Mouse (Mus musculus) embryo, embryonic 10.5 days (tissue): ENCODE results near the gene Tmem115.
A peak's percentile ranks its signal among the peaks of the same experiment; 100 is the strongest.

Experiments used
- DNase-seq: peaks from one replicate; pipeline ENCODE4 v3.0.0-alpha.2; 2015; ENCODE audit warnings: low spot score

The Tmem115 gene

DNA sequence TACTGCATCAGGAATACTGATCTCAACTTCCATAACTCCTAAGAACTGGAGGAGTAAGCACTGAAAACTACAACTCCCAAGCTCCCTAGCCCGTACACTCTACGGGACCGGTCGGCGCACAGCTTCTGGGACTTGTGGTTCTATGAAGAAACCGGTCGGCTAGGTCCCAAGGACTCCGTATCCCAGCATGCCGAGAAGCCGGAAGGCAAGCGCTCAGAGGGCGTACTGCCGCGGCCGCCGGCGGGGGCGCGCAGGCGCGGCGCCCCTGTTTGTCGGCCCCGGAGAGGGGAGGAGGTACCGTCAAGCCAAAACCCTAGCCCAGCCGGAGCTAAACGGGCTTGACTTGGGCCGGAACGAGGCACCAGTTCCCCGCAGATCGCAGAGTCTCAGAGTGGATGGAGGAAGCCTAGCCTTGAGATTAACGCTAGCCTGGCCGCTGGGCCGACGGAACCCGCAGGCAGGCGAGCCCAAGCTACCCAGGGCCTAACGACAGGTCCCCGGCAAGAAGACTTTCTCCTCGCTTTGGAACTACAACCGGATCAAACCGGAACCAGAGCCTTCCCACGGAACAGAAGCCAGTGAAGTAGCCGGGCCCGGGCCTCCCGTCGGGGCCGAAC is at the start of gene Tmem115:
TSS of gene Tmem115 (plus strand) at position 155 of the 617 bp plus-strand sequence.
- DNase-seq, result peak; percentile 98

DNA sequence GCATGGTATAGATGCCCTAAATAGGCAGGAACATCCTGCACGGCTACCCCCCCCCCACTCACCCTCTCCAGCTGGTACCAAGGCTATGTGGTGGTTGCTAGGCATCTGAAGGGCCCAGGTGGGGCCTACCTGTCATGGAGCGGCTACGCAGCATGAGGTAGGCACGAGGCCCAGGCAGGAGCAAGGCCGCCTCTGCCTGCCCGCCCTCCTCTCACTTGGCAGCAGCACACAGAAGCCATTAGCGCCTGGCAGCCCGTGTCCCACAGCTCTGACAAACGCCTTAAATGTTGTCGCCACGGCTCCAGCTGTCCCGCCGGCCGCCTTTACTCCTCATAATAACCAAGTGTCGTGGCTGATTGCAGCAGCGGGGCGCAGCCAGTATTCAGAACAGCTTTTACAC is 49.4 kb upstream of the Tmem115 start:
- no peak for DNase-seq

DNA sequence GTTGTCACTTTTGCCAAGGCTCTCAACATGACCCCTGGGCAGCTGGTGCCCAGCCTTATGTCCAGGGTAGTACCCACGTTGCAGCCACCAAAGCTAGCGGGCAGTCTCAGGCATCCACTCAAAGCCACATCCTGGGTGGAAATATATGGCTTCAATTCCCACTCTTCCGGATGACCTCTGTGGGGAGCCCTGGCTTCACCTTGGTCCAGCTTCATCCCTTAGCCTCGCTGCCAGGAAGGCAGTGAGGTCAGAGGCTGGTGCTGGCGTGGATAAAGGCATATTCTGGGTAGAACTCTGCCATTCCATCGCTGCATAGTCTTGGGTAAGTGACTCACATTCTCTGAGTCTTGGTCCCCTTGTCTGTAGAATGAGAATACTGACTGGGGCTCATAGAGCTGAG is 49.0 kb upstream of the Tmem115 start:
- DNase-seq, result no peak

DNA sequence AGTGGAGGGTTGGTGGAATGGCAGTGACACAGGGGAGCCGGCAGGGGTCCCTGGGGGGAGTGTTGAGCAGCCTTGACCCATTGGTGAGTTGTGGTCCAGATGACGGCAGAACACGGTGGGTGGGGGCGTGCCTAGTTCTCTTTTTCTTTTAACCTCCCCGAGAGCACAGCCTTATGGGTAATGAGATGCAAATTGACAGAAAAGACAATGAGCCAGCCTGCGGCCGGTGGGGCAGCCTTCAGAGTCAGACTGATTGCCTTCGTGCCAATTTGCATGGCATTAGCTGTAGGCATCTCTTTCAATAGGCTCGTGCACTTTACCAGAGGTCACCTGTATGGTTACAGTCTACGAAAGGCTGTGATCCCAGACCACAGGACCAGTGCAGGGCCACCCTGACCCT is 47.7 kb upstream of the Tmem115 start:
- DNase-seq, result no peak

DNA sequence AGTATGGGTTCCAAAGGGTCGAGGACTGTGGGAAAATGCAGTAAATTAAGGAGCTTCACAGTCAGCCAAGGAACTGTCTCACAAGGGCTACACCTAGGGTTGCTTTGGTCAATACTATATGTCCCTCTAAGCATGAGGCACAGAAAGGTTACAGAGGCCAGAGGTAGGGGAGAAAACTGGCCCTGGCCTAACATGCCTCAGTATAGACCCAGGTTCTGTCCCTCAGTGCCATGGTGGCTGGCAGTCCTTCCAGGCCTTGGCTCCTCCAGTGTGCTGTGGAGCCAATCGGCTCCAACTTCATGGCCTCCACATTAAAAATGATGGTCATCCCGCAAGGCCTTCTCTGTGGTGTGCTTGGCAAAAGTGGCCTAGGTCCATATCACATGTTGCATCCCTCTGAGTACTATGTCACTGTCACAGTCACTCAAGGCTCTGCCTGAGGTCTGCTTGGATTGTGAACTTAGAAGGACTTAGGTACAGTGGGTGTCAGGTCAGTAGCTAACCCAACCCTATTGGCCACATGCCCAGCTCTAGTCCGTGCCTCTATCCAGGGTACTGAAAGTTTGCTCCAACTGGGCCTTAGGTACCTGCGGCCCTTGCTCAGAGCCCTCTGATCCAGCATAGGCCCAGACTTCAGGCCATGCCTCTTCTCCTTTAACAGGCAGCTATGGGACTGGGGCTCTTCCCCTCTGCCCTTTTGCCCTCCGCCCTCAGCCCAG is 47.1 kb upstream of the Tmem115 start:
- DNase-seq, result peak; percentile 69

DNA sequence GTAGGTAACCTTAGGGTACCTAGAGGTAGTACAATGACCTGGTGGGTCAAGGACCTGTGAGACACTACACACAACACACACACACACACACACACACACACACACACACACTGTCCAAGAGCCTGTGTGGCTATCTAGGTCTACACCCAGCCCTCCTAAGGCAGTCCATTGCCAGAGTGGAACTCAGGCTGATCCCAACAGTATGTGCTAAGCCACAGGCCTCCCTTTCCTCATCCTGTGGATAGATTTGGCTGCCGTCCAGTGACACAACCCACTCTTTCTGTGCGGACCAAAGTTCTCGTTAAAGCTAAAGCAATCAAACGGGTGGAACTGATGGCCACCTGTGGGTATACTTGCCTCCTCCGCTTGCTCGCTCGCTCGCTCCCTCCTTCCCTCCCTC is 43.6 kb upstream of the Tmem115 start:
- no peak for DNase-seq

DNA sequence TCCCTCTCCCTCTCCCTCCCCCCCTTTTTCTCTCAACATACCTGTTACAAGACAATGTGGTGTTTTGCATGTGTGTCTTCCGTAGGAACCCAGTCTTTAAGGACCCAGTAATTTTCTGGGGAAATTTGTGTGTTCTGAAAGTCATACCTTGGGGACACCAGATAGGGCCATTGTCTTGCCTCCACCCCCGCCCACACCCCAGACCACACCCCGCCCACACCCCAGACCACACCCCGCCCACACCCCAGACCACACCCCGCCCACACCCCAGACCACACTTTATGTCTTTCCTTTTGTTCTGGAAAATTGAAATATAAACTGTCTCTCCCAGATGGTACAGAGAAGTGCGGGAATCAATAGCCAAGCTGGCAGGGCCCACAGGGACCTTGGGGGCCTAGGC is 43.1 kb upstream of the Tmem115 start:
- no peak for DNase-seq

DNA sequence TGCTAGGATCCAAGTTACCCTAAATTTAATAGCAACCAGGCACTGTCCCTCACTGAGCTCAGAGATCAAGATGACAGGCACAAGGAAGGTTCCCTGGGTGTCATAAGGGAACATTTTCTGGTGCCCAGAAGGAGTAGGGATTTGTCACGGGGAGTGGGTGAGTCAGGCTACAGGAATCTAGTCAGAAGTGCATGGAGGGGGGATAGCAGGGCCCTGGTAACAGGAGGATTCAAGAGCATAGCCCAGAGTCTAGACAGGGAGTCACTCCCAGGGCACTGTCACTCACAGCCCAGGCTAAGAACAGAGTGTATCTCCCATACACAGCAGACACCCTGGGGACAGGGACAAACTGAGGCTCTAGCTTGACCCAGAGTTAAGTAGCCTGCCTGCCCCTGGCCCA is 40.2 kb upstream of the Tmem115 start:
- no peak for DNase-seq

DNA sequence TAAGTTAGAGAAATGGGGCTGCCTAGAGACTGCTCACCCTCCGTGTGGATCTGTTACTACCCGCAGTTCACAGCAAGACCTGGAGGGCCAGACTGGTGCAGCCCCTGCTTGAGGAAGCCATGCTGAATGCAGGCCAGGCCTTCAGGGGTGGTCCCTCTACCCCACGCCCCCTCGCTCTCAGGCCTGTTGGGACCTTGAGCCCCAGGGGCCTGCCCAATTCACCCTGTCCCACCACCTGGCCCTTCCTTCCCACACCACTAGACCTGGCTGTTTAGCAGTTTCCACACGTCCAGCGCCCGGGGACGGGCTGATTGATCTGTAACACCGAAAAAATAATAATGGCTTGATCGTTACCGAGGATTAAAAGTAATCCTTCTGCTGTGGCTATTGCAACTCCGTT is 39.5 kb upstream of the Tmem115 start:
- no peak for DNase-seq

DNA sequence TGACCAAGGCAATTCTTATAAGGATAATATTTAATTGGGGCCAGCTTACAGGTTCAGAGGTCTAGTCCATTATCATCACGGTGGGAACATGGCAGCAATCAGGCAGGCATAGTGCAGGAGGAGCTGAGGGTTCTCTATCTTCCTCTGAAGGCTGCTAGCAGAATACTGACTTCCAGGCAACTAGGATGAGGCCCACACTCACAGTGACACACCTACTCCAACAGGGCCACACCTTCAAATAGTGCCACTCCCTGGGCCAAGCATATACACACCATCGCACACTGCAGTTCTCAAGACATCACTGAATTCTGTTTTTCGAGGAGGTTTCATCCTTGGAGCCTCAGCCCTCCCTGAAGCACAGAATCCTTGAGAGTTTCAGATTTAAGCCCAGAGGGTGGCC is 37.4 kb upstream of the Tmem115 start:
- no peak for DNase-seq

DNA sequence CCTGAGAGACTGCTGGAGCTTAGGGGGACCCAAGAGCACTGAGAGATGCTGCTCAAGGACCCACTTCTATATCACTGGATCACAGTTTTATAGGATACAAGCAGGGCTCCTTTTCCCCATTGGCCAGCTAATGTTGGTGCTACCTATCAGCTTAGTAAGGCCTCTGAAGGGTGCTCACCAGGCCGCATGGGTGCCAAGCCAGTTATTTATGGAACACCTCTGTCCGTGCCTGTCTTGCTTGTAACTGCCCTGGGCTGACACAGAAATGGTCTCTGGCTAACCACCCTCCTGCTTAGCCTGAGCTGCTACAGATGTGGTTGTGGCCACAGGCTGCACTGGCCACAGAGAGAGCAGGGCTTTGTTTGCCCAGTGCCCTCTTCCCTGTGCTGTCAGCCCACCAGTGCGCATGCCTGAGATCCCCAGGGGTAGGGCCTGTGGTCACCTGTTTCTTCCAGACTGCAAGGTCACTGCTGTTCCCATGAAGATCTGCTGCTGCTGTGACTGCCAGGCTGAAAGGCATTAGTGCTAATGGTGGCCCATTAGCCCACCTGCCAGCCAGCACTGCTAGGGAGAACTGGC is 32.9 kb upstream of the Tmem115 start:
- DNase-seq, result no peak

DNA sequence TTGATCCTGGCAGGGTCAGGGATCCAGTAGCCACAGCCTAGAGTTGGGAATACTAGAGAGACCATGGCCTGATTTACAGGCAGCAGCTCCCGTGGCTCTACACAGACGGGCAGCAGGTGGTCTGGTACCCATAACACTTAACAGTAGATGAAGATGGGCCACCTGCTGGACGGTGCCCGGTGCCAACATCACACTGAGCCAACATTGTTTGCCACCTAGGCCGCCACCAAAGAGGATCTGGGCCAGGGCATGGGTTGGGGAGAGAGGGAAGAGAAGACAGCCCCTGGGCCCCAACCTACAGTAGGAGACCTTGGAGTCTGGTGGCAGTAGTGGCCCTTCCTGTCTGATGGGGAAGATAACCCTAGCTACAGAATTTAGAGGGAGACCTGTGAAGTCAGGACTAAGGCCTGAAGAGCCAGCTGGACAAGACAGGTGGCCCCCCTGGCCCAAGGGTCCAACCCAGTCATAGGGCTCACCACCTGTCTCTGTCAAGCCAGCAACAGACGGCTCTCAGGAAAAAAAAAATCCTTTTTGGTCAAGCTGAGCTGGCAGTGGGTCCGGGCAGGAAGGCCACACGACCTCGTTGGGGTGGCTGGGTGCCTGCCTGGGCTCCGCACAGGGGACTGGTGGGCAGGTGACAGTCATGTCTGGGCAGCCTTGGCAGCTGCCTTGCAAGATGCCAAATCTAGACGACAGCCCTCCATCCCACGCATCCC is 31.5 kb upstream of the Tmem115 start:
- DNase-seq, result no peak

DNA sequence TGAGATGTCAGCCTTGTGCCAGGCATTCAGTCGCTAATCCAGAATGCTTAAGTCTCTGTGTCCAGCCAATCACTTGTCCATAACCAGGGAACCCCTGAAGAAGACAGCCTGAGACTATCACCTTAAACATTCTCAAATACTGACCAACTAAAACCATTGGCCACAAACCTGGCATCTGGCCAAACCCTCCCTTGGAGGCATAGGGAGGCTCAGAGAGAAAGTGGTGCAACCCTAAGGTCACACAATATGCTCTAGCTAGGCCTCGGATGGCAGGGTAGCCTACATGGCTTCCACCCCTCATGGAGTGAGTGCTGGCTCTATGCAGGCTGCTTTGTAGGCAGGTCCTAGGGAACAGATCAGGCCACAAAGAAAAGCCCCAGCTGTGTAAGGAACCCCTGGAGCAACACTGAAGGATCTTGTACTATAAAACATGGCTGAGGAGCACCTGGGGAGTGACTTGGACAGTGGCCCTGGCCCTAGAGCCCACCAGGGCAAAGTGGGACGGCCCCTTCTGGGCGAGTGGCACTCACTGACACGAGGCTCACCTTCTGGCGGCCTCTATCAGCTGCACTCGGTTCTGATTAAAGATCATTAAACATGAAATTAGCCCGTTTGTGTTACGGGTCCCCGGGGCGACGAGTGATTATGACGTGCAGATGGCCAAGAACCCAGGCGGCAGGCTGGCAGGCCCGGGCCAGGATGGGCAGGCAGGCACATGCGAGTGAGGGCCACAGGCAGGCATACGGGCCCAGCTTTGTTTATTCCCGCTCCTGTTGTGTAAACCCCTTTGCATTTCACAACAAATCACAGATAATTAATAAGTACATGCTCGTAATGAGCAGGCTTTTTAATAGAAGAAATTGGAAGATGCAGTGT is 28.8 kb upstream of the Tmem115 start:
- no peak for DNase-seq

DNA sequence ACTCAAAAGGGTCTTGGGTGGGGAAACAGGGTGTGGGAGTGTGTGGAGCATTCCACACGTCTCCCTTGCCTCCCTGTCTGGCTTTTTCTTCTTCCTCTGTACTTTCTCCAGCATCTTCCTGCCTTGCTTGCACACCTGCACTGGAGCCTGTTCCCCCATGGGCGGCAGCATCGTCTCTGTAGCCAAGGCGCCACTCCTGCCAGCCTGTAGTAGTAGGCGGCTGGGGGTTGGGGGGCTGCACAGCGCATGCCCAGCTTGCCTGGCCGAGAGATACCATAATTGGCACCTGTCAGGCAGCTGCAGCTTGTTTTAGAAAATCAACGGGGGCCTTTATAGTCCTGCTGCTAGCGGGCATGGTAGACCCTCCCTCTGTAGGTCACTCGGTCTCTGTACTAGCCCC is 25.5 kb upstream of the Tmem115 start:
- no peak for DNase-seq

DNA sequence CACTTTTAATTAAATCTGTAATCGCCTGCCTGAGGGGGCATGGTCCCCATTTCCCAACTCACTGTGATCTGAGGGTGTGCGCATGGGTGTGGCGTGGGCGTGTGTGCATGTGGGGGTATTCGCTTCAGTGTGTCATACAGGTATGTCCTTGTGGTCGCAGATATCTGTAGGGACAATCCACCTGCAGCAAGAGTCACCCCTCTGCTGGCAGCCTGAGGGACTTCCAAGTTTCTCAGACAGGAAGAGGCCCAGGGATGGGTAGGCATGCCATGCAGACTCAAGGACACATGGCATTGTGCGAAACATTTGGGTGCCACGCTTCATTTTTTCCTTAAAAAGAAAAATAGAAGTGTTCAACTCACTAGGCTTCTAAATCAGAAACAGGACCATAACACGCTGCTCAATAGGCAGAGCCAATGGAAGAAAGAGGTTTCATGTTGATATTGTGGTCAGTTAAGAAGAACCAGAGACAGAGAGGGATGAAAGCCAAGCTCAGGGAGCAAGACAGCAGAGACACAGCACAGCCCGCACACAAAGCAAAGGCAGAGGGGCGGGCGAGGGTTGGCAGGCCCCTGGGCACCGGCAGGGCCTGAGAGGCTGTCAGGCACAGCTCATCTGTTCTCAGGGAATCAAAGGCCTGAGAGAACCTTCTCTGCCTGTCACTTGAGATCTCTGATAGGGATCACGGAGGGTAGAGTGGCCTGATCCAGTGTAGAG is 23.2 kb upstream of the Tmem115 start:
- DNase-seq, result no peak

DNA sequence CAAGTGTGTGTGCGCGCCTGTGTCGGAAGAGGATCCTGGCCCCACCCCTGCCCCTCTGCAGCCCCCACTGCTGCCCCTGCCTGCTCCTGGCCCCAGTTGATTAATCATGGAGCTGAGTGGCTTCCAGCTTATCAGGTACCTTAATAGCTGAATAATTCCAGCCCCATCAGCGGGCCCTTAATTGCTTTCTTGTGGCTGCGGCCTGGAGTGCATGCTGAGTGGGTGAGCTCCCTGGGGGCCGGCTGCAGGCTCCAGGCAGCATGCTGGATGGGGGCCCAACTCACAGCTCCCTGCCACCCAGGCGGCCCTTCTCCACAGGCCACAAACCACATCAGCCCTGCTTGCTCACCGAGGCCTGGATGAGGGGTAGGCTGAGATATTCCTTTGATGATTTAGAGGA is 22.3 kb upstream of the Tmem115 start:
- no peak for DNase-seq

DNA sequence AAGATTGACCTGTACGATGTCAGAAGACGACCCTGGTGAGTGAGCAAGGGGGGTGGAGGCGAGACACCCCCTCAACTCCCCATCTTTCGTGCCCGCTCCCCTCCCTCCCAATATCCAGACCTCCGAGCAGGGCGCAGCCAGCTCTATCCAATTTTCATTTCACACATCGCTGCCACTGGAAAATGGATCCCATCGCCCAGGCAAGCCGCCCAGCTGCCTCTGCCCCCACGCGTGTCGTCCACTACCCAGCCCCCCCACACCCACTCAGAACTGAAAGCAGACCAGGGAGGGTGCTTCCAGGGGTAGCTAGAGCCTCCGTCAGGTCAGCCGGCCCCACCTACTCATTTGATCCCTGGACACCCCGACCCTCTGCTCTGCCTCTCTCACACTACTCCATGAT is 21.4 kb upstream of the Tmem115 start:
- no peak for DNase-seq

DNA sequence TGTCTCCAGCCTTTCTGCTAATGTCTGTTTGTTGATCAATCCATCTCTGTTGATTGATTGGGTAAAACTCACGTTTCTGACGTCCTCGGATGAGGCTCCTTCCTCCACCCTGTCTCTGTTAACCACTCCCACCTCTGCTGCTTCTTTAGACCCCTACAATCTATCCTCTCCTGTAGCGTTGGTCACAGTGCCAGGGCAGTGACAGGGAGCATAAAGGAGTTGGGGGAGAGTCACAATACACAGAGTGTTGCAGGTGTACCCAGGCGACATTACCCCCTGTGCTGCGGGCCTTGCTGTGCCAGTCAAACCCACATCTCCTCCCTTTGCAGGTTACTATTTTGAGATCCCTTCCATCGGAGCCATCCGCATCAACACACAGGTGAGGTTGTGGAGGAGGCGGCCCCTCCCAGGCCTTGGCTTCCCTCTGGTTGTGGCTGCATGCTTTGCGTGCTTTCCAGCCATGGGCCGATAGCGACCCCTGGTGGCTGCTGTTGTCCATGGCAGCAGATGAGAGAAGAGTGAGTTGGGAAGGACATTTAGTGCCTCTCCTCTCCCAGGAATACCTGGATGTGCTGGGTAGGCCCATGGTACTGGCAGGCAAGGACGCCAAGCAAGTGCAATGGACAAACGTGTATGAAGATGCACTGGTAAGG is 19.3 kb upstream of the Tmem115 start:
- peak; percentile 90 for DNase-seq

DNA sequence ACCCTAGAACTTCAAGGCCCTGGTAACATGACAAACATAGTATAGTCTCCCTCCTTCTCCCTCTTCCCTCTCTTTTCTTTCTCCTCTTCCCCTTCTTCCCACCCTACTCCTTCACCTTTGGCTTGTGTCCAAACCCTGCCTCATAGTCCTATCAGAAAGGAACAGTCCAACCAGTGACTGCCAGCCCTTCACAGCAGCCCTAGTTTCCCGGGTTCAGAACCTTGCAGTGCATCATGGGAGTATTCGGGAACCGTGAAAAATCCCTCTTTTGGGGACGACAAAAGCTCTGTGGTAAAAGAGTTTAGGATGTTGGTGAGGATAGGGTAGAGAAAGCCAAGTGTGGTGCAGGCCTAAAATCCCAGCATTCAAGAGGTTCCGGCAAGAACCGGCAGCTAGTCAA is 13.4 kb upstream of the Tmem115 start:
- no peak for DNase-seq

DNA sequence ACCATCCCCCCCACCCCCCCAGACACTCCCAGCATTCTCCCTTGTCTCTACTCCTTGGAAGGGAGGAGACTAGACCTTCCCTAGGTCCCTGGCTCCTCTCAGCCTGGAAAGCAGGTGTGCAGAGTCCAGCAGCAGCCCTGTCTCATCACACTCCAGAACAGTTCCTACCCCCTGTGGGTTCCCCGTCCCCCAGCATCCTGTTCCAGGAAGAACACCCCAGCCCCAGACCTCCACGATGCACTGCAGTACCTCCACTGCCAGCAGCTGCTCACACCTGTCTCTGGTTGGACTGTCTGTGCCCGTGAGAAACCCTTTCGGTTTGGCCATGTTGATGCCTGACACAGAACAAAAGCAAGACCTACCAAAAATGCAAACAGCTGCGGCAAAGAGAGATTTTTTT is 12.6 kb upstream of the Tmem115 start:
- no peak for DNase-seq
